ENCODE assay signal across 8 mouse cellular contexts in the genomic region with DNA sequence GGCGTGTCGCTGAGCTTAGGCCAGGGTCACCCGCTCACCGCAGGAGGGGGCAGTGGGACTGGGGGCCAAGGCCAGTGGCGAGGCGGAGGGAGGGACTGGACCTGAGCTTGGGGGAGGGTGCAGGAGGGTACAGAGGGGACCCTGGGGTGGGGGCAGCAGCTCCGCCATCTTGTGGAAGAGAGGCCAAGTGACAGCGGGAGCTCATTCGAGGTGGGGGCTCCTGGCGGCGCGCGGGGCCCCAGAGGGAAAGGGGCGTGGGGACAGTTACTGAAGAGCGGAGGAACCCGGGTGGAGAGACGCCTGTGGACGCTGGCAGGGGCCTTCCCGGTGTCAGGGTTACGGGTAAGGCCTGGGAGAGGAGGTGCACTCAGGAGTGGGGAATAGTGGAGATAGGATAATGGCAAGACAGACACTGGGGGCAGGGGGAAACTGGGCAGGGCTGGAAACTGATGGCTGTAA. TPM values are rescaled to one million over a fixed set of nuclear protein-coding genes. Genes with fewer than 3 reads are reported as not detected.
DNase-seq lines count a peak whose midpoint lies in the region; ATAC-seq and TF ChIP-seq lines count a peak whose summit lies in the region.

No protein-coding gene starts in this region.

- no peak for TF ChIP-seq CTCF in small intestine, adult 2 months (IDR thresholded peaks at IDR 0.05; ENCODE audit: extremely low read depth, insufficient read length, insufficient replicate concordance, low read depth, low read length)

- no peaks in the 10 kb centered on the region for H3K27me3 ChIP-seq in kidney, embryonic 14.5 days (ENCODE audit: control insufficient read depth, insufficient read depth, low read length)
- no peaks in the 10 kb centered on the region for H3K27me3 ChIP-seq in embryonic facial prominence, embryonic 13.5 days
- no peaks in the 10 kb centered on the region for H3K27me3 ChIP-seq in limb, embryonic 12.5 days
- H3K27me3 ChIP-seq in small intestine, adult 2 months (ENCODE audit: control insufficient read depth, insufficient read depth, low read length): no peaks in the 10 kb centered on the region

- under 1% methylated on average over 20 of the region's 20 CpGs for WGBS in kidney, embryonic 14.5 days
- whole genome bisulfite sequencing in embryonic facial prominence, embryonic 13.5 days: under 1% methylated on average over 20 of the region's 20 CpGs
- WGBS in limb, embryonic 12.5 days: under 1% methylated on average over 20 of the region's 20 CpGs
- under 1% methylated on average over 20 of the region's 20 CpGs for WGBS in small intestine, adult 2 months

- H3K9me3 ChIP-seq in kidney, embryonic 14.5 days (ENCODE audit: control insufficient read depth, low read length): no peaks in the 10 kb centered on the region
- H3K9me3 ChIP-seq in ES-E14 (ENCODE audit: control insufficient read depth, insufficient read depth, low read depth, low read length): no peaks in the 10 kb centered on the region
- no peaks in the 10 kb centered on the region for H3K9me3 ChIP-seq in embryonic facial prominence, embryonic 13.5 days
- no peaks in the 10 kb centered on the region for H3K9me3 ChIP-seq in limb, embryonic 12.5 days

- H3K36me3 ChIP-seq in kidney, embryonic 14.5 days (ENCODE audit: control insufficient read depth, insufficient read depth, low read length): no peaks in the 10 kb centered on the region; the same call in 1 of the 2 replicates
- no peaks in the 10 kb centered on the region for H3K36me3 ChIP-seq in ES-E14 (ENCODE audit: control insufficient read depth, insufficient read depth, low read length, poor library complexity, severe bottlenecking)
- peaks cover 4% of the 10 kb centered on the region; the same call in 1 of the 2 replicates for H3K36me3 ChIP-seq in embryonic facial prominence, embryonic 13.5 days
- H3K36me3 ChIP-seq in limb, embryonic 12.5 days: 0 out of 2 replicates have a peak, but pooled peaks cover 5% of the 10 kb centered on the region
- no peaks in the 10 kb centered on the region for H3K36me3 ChIP-seq in small intestine, adult 2 months (ENCODE audit: control insufficient read depth, insufficient read depth, low read length)

- peak overlapping the region; percentile 90 for H3K4me3 ChIP-seq in kidney, embryonic 14.5 days (ENCODE audit: low read length)
- H3K4me3 ChIP-seq in ES-E14 (ENCODE audit: insufficient read depth in 1 of 2, low read depth in 1 of 2, low read length in 2 of 2, poor library complexity in 1 of 2, severe bottlenecking in 1 of 2): peak overlapping the region; percentile 79
- peak overlapping the region; percentile 82 for H3K4me3 ChIP-seq in embryonic facial prominence, embryonic 13.5 days
- peak overlapping the region; percentile 79 for H3K4me3 ChIP-seq in limb, embryonic 12.5 days (replicated peaks)
- H3K4me3 ChIP-seq in small intestine, adult 2 months (ENCODE audit: low read depth, low read length): peak overlapping the region; percentile 89

- in situ Hi-C loops in ES-E14 (cut with MboI; ENCODE audit: low sequenced_read_pairs in 2 of 2, unreplicated experiment in 2 of 2): no loop called here

- peak overlapping the region; percentile 85 for H3K9ac ChIP-seq in kidney, embryonic 14.5 days (ENCODE audit: low read depth, low read length)
- peak overlapping the region; percentile 66 for H3K9ac ChIP-seq in ES-E14 (ENCODE audit: insufficient read depth, low read depth, low read length, poor library complexity, severe bottlenecking)
- peak overlapping the region; percentile 85 for H3K9ac ChIP-seq in embryonic facial prominence, embryonic 13.5 days
- peak overlapping the region; percentile 76 for H3K9ac ChIP-seq in limb, embryonic 12.5 days (replicated peaks)

- peak overlapping the region; percentile 72 for H3K4me2 ChIP-seq in kidney, embryonic 14.5 days (replicated peaks; ENCODE audit: low read depth, low read length)
- peak overlapping the region; percentile 70 for H3K4me2 ChIP-seq in embryonic facial prominence, embryonic 13.5 days
- peak overlapping the region; percentile 74 for H3K4me2 ChIP-seq in limb, embryonic 12.5 days

- DNase-seq in kidney, adult 18-20 months: no peak
- peak; percentile 37 for DNase-seq in ES-E14 (ENCODE audit: low read depth, low spot score)
- no peak for DNase-seq in retina, postnatal 1 day
- DNase-seq in spleen, postnatal 14 days (ENCODE audit: low spot score in 2 of 2): no peak

- ATAC-seq in kidney, embryonic 14.5 days (ENCODE audit: low FRiP score, low TSS enrichment): peak; percentile 91
- ATAC-seq in embryonic facial prominence, embryonic 13.5 days (ENCODE audit: insufficient number of reproducible peaks, insufficient read depth, low FRiP score, low TSS enrichment, low read depth): peak; percentile 77
- ATAC-seq in limb, embryonic 12.5 days (ENCODE audit: insufficient number of reproducible peaks, insufficient read depth, low FRiP score, low TSS enrichment, low read depth): peak; percentile 89

- H3K4me1 ChIP-seq in kidney, embryonic 14.5 days (ENCODE audit: control insufficient read depth, insufficient read depth, low read length): peaks cover 7% of the 10 kb centered on the region; the same call in 1 of the 2 replicates
- no peaks in the 10 kb centered on the region for H3K4me1 ChIP-seq in ES-E14 (ENCODE audit: control insufficient read depth in 2 of 2, insufficient read depth in 2 of 2, low read length in 2 of 2, poor library complexity in 1 of 2)
- H3K4me1 ChIP-seq in embryonic facial prominence, embryonic 13.5 days: peaks cover 7% of the 10 kb centered on the region
- peaks cover 8% of the 10 kb centered on the region; the same call in 1 of the 2 replicates for H3K4me1 ChIP-seq in limb, embryonic 12.5 days (replicated peaks)
- H3K4me1 ChIP-seq in small intestine, adult 2 months (ENCODE audit: control insufficient read depth, insufficient read depth, insufficient read length, low read length): peaks cover 3% of the 10 kb centered on the region; the same call in 1 of the 2 replicates

- TF ChIP-seq POLR2A in small intestine, adult 2 months (IDR thresholded peaks at IDR 0.05; ENCODE audit: low read depth, low read length): no peak

- H3K27ac ChIP-seq in kidney, embryonic 14.5 days (ENCODE audit: low read depth, low read length): peak overlapping the region; percentile 93
- 0 out of 2 replicates have a peak overlapping the region, but pooled peaks have one; percentile 11 for H3K27ac ChIP-seq in ES-E14 (ENCODE audit: insufficient read depth, low read depth, low read length, poor library complexity, severe bottlenecking)
- peak overlapping the region; percentile 96 for H3K27ac ChIP-seq in embryonic facial prominence, embryonic 13.5 days
- peak overlapping the region; percentile 93 for H3K27ac ChIP-seq in limb, embryonic 12.5 days
- no peak overlapping the region for H3K27ac ChIP-seq in small intestine, adult 2 months (ENCODE audit: insufficient read depth, low read depth, low read length)

TF ChIP-seq in ES-E14, 5 proteins besides CTCF, POLR2A, EP300 and RAD21:
- TF ChIP-seq HCFC1 (IDR thresholded peaks at IDR 0.05; ENCODE audit: borderline replicate concordance, insufficient read depth, low read length): no peak
- no peak for TF ChIP-seq CHD2 (IDR thresholded peaks at IDR 0.05; ENCODE audit: low read depth, low read length)
- no peak for TF ChIP-seq MAFK (IDR thresholded peaks at IDR 0.05; ENCODE audit: insufficient read depth, low read depth, low read length)

RNA-seq across cellular contexts. Expression of gene Btrc, which starts 0.4 kb away (rescaled TPM):
- polyA plus RNA-seq in kidney, embryonic 14.5 days (2014; fragmentation: Nextera tagmentation; extraction: Ambion mirVana): 41.6 and 54.9 TPM in 2 replicates
- 17.3 and 17.4 TPM in 2 replicates for total RNA-seq in ES-E14 (2012; rRNA removed)
- 48.1 and 54.7 TPM in 2 replicates for polyA plus RNA-seq in embryonic facial prominence, embryonic 13.5 days (2015; fragmentation: Nextera tagmentation; extraction: Ambion mirVana)
- 55.7 and 56.9 TPM in 2 replicates for polyA plus RNA-seq in limb, embryonic 12.5 days (2016; fragmentation: Nextera tagmentation; extraction: Ambion mirVana)
- 2.3 and 4.2 TPM in 2 replicates for polyA plus RNA-seq in small intestine, adult 2 months (2012; rRNA removed)
